Mouse (Mus musculus) ES-Bruce4 (cell line): ENCODE results near the gene Xrcc1.

Experiments used
- CTCF ChIP-seq: IDR thresholded peaks from one replicate; pipeline ENCODE4 v1.8.1; 2011; ENCODE audit warnings: low read depth, low read length
- EP300 ChIP-seq: IDR thresholded peaks from 2 replicates; pipeline ENCODE4 v1.6.1; 2011; ENCODE audit warnings: low read depth, low read length; ENCODE audit not compliant: insufficient read depth

DNA sequence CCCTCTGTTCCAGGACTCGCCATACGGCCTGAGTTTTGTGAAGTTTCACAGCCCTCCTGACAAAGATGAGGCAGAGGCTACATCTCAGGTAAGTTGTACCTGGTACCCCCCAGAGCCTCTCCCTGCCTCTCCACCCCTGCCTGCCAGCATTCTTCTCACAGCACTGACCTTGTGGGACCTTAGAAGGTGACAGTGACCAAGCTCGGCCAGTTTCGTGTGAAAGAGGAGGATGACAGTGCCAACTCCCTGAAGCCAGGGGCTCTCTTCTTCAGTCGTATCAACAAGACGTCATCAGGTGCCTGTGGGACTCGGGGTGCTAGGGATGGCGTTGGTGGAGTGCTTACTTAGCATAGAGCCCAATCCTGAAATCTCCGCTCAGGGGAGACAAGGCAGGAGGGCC, 20.1 kb downstream of the Xrcc1 start:
- TF ChIP-seq CTCF, result no peak
- no peak for TF ChIP-seq EP300
